Mouse (Mus musculus): ENCODE results near the gene Nup107. TPM values are rescaled to one million over a fixed set of nuclear protein-coding genes. Genes with fewer than 3 reads are reported as not detected.
"Not testable (repeated sequence)": the region's sequence is repeated elsewhere in the genome, so short reads cannot be mapped to it uniquely, and the experiment has no call there.

The Nup107 gene
- polyA plus RNA-seq, 1 experiment from 2014 or later: 60.6 TPM

- Histone ChIP-seq H3K27me3 (no peaks in the 10 kb centered on the region), H3K9me3 (no peaks in the 10 kb centered on the region), H3K27ac (no peak overlapping the region), H3K4me2 (no peak overlapping the region), H3K4me3 (no peak overlapping the region), H3K36me3 (peaks cover 44% of the 10 kb centered on the region), H3K9ac (no peak overlapping the region), H3K4me1 (peaks cover 10% of the 10 kb centered on the region)
- WGBS: 91% methylated on average over 2 of the region's 2 CpGs
- ATAC-seq (ENCODE audit: insufficient number of reproducible peaks, insufficient read depth, low FRiP score, low TSS enrichment, low read depth): no peak
Observed at GRCm38 (mm10) chr10:117707114-117707838, 85.2 kb downstream of the Nup107 start.

DNA sequence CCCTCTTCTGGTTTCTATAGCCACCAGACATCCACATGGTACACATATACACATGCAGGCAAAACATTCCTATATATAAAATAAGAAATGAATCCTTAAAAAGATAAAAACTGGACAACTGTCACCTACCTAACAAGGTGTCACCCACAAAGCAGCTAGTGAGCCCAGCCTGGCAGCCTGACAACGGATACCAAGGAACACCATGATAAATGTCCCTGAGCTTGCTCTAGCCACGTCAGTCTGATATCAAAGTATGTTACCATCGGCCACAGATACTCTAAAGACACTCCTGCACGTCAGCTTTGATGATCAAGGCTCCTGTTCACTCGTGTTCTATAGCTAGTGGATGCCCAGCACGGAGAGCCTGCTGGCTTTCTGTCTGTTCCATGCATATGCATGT is 86.1 kb downstream of the Nup107 start:
- no peak overlapping the region for H3K4me2 ChIP-seq
- H3K4me1 ChIP-seq: peaks cover 10% of the 10 kb centered on the region
- no peak overlapping the region for H3K9ac ChIP-seq
- peaks cover 52% of the 10 kb centered on the region for H3K36me3 ChIP-seq
- no peak for ATAC-seq (ENCODE audit: insufficient number of reproducible peaks, insufficient read depth, low FRiP score, low TSS enrichment, low read depth)
- no peak overlapping the region for H3K4me3 ChIP-seq
- H3K27me3 ChIP-seq: no peaks in the 10 kb centered on the region
- 91% methylated on average over 6 of the region's 6 CpGs for WGBS
- H3K9me3 ChIP-seq: no peaks in the 10 kb centered on the region
- H3K27ac ChIP-seq: no peak overlapping the region

DNA sequence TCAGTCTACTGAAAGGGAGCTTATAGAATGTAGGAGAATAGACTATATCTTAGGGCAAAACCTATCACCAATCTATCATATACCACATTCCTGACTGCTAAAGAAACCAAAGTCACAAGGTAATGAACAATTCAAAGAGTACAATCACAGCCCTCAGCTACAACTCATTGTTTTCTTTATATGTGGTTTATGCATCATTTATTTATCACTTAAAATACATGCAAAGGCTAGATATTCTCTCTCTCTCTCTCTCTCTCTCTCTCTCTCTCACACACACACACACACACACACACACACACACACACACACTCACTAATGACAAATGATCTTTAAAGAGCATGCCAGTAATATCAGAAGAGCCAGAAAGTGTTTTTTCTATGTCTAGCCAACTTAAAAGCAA is 86.7 kb downstream of the Nup107 start:
- ATAC-seq (ENCODE audit: insufficient number of reproducible peaks, insufficient read depth, low FRiP score, low TSS enrichment, low read depth): no peak
- no peaks in the 10 kb centered on the region for H3K27me3 ChIP-seq
- H3K9ac ChIP-seq: no peak overlapping the region
- H3K27ac ChIP-seq: no peak overlapping the region
- no peak overlapping the region for H3K4me3 ChIP-seq
- H3K36me3 ChIP-seq: peaks cover 56% of the 10 kb centered on the region
- peaks cover 10% of the 10 kb centered on the region for H3K4me1 ChIP-seq
- H3K4me2 ChIP-seq: no peak overlapping the region
- no peaks in the 10 kb centered on the region for H3K9me3 ChIP-seq

DNA sequence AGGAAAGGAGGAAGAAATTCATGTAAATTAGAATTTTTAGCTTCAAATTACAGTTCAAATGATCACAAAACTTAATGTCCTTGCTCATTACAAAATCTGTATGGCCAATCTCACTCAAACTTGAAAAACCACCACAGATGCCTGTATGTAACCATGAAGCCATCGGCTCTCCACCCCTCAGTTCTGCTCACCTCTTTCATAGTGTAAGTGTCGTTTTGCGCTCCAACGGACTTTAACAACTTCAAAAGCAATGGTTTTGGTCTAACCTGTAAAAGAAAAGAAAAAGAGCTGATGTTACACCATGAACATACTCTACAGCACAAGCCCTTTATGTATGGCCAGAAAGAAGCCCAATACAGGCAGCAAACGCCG is 87.6 kb downstream of the Nup107 start:
- no peak overlapping the region for H3K9ac ChIP-seq
- ATAC-seq (ENCODE audit: insufficient number of reproducible peaks, insufficient read depth, low FRiP score, low TSS enrichment, low read depth): no peak
- H3K27me3 ChIP-seq: no peaks in the 10 kb centered on the region
- no peaks in the 10 kb centered on the region for H3K9me3 ChIP-seq
- peaks cover 65% of the 10 kb centered on the region for H3K36me3 ChIP-seq
- H3K4me2 ChIP-seq: no peak overlapping the region
- 95% methylated on average over 6 of the region's 6 CpGs for WGBS
- H3K4me3 ChIP-seq: no peak overlapping the region
- H3K27ac ChIP-seq: no peak overlapping the region
- H3K4me1 ChIP-seq: peaks cover 10% of the 10 kb centered on the region

GRCm38 (mm10) chr10:117704314-117704963 is 88.1 kb downstream of the Nup107 start:
- not testable (repeated sequence) for ATAC-seq (ENCODE audit: insufficient number of reproducible peaks, insufficient read depth, low FRiP score, low TSS enrichment, low read depth); H3K4me3 ChIP-seq; H3K9me3 ChIP-seq; H3K27ac ChIP-seq; H3K4me1 ChIP-seq; H3K27me3 ChIP-seq; H3K9ac ChIP-seq; H3K4me2 ChIP-seq
- WGBS: 95% methylated on average over 6 of the region's 6 CpGs
- peaks cover 70% of the 10 kb centered on the region for H3K36me3 ChIP-seq

GRCm38 (mm10) chr10:117703506-117703905 is 89.0 kb downstream of the Nup107 start:
- no peak overlapping the region for H3K4me2 ChIP-seq
- no peak overlapping the region for H3K4me3 ChIP-seq
- ATAC-seq (ENCODE audit: insufficient number of reproducible peaks, insufficient read depth, low FRiP score, low TSS enrichment, low read depth): no peak
- WGBS: 95% methylated on average over 3 of the region's 3 CpGs
- H3K27me3 ChIP-seq: no peaks in the 10 kb centered on the region
- H3K9me3 ChIP-seq: no peaks in the 10 kb centered on the region
- H3K27ac ChIP-seq: no peak overlapping the region
- peaks cover 79% of the 10 kb centered on the region for H3K36me3 ChIP-seq
- H3K4me1 ChIP-seq: no peaks in the 10 kb centered on the region
- no peak overlapping the region for H3K9ac ChIP-seq

- Histone ChIP-seq H3K9ac (no peak overlapping the region), H3K4me3 (no peak overlapping the region), H3K27me3 (no peaks in the 10 kb centered on the region), H3K9me3 (no peaks in the 10 kb centered on the region), H3K4me1 (no peaks in the 10 kb centered on the region), H3K4me2 (no peak overlapping the region), H3K36me3 (peaks cover 88% of the 10 kb centered on the region), H3K27ac (no peak overlapping the region)
- WGBS: 94% methylated on average over 6 of the region's 6 CpGs
- no peak for ATAC-seq (ENCODE audit: insufficient number of reproducible peaks, insufficient read depth, low FRiP score, low TSS enrichment, low read depth)
Observed at GRCm38 (mm10) chr10:117702024-117702833, 90.3 kb downstream of the Nup107 start.

DNA sequence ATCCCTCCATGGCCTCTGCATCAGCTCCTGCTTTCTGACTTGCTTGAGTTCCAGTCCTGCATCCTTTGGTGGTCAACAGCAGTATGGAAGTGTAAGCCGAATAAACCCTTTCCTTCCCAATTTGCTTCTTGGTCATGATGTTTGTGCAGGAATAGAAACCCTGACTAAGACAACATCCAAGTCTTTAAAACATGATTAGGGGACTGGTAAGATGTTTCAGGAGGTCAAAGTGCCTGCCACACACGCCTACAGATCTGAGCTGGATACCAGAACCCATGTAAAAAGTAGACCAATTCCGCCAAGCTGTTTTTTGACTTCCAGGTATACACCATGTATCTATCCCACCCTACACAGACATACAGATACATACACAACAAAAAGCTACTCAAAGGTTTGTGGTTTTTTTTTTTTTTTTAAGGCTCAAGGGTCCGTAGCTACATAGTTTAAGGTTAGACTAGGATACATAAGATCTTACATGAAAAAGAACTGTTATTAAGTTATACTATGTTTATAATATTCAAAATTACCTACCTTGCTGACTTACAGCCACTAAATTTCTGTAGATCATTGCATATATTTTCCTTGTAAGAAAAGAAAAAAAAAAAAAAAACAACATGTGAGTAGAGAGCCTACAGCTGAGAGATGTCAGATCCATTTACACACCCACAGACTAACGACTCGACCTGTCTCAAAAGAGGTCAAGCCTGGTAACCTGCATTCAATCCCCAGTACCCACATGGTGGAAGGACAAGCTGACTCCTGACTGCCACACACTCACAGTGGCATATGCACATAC is 91.3 kb downstream of the Nup107 start:
- ATAC-seq (ENCODE audit: insufficient number of reproducible peaks, insufficient read depth, low FRiP score, low TSS enrichment, low read depth): no peak
- Histone ChIP-seq H3K27me3 (no peaks in the 10 kb centered on the region), H3K36me3 (peaks cover 88% of the 10 kb centered on the region), H3K4me2 (no peak overlapping the region), H3K27ac (no peak overlapping the region), H3K9ac (no peak overlapping the region), H3K4me3 (no peak overlapping the region), H3K4me1 (no peaks in the 10 kb centered on the region), H3K9me3 (no peaks in the 10 kb centered on the region)
- WGBS: 90% methylated on average over 6 of the region's 6 CpGs

Other genes with a start within 250 kb of the Nup107 start
- gene Cpm, start 163.2 kb downstream of the Nup107 start, polyA plus RNA-seq (2015; fragmentation: Nextera tagmentation; extraction: Ambion mirVana): 25.6 and 34.0 TPM in 2 replicates
- gene Mdm2, start 81.9 kb downstream of the Nup107 start, polyA plus RNA-seq (2015; fragmentation: Nextera tagmentation; extraction: Ambion mirVana): 49.3 and 50.2 TPM in 2 replicates
- gene Slc35e3, start 46.3 kb downstream of the Nup107 start, polyA plus RNA-seq (2015; fragmentation: Nextera tagmentation; extraction: Ambion mirVana): 34.0 and 37.0 TPM in 2 replicates
- 160 and 168 TPM in 2 replicates for gene Rap1b, start 53.3 kb upstream of the Nup107 start, polyA plus RNA-seq (2015; fragmentation: Nextera tagmentation; extraction: Ambion mirVana)